In the genomic region with DNA sequence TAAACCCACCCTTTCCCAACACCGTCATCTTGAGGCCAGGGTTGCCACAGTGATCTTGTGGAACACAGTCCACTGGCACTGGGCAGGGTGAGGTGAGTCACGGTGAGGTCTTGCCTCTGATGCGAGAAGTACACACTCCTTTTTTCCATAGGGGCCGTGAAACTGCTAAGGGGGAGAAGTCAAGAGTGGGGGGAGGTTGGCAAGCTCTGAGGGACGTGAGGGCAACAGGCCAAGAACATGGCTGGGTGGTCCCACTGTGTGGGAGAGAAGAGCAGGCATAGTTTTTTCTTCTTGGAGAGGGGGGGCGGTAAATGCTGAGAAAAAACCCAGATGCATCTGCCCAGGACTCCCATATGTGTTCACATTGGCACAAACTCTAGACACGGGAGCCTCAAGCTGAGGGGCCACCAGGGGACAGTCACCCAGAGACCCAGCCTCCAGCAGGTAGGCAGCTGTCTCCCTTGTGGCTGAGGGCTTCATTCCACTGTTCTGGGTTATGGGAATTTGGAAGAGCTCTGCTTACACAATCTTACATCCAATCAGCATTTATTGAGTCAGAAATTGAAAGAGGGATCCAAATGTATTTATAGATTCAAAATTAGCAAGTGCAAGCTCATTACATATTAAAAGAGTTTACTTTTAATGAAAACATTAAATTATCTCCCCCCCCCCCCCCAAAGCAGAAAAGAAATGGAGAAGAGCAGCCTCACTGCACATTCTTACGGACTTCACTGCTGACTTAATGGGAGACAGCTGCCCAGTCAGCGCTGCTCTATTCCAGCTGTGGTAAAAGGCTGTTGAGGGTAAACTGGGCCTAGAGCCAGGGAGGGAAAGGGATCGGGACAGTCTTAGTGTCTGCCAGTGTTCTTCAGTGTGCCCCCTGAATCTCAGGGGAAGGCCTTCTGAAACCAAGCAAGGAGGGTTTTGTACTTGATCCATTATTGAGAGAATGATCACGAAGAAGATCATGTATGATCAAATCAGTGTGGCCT, we compare ENCODE assay signal across 14 mouse cellular contexts. TPM values are rescaled to one million over a fixed set of nuclear protein-coding genes. Genes with fewer than 3 reads are reported as not detected.
A peak's percentile ranks its signal among the peaks of the same experiment; 100 is the strongest.
DNase-seq lines count a peak whose midpoint lies in the region; ATAC-seq and TF ChIP-seq lines count a peak whose summit lies in the region.
"Had no signal": no experiment of that assay in that cellular context is flagged by ENCODE, and none has a peak within 500 bp of the region (broad histone marks: within the 10 kb centered on the region; RNA-seq: fewer than 3 reads in every experiment).

No protein-coding gene starts in this region.

- peak; percentile 28 for DNase-seq in left cerebral cortex, postnatal 4 days
- DNase-seq in left cerebral cortex, adult 2 months (ENCODE audit: extremely low spot score in 1 of 2, low spot score in 2 of 2), result no peak
- peak; percentile 67 for DNase-seq in 3T3-L1 (ENCODE audit: low read depth, low spot score)
- peak; percentile 8 for DNase-seq in brain, embryonic 14.5 days (ENCODE audit: low read depth)
- no peak for DNase-seq in spleen, adult 12 weeks (ENCODE audit: low spot score)
- DNase-seq in ovary, adult 18-20 months (ENCODE audit: low spot score), result no peak
- DNase-seq: adrenal gland, postnatal 14 days; kidney, postnatal 36 days; right cerebral cortex, postnatal 25 days had no signal

- 65% methylated on average over 11 of the region's 11 CpGs for WGBS in intestine, postnatal 0 days

- intact Hi-C loops in left cerebral cortex, postnatal 4 days (cut with DNase I), result no loop called here
- intact Hi-C loops in left cerebral cortex, adult 2 months (cut with DNase I), result no loop called here

- H3K4me3 ChIP-seq in left cerebral cortex, adult 2 months, result no peak overlapping the region
- no peak overlapping the region for H3K4me3 ChIP-seq in intestine, postnatal 0 days (ENCODE audit: low read depth, low read length)
- H3K4me3 ChIP-seq: megakaryocyte, embryonic 14.5 days had no signal

- H3K4me1 ChIP-seq in intestine, postnatal 0 days (replicated peaks; ENCODE audit: control insufficient read depth, insufficient read depth, low read length), result no peaks in the 10 kb centered on the region

- peak; percentile 38; the same call in 1 of the 2 replicates for ATAC-seq in intestine, postnatal 0 days

- H3K27me3 ChIP-seq in intestine, postnatal 0 days (replicated peaks; ENCODE audit: control insufficient read depth, insufficient read depth, low read length), result no peaks in the 10 kb centered on the region

- no peak overlapping the region for H3K9ac ChIP-seq in intestine, postnatal 0 days (ENCODE audit: low read depth, low read length)

- H3K4me2 ChIP-seq in intestine, postnatal 0 days (replicated peaks; ENCODE audit: low read depth), result no peak overlapping the region
- H3K4me2 ChIP-seq: heart, embryonic 11.5 days; liver, embryonic 11.5 days had no signal

- no peaks in the 10 kb centered on the region for H3K36me3 ChIP-seq in intestine, postnatal 0 days (ENCODE audit: control insufficient read depth, insufficient read depth)

- H3K27ac ChIP-seq in left cerebral cortex, adult 2 months, result no peak overlapping the region
- peak overlapping the region; percentile 41 for H3K27ac ChIP-seq in intestine, postnatal 0 days (ENCODE audit: low read depth, low read length)

- no peak for TF ChIP-seq POLR2A in brain, embryonic 14.5 days (IDR thresholded peaks at IDR 0.05; ENCODE audit: borderline replicate concordance, extremely low read depth, insufficient read depth, insufficient read length, poor library complexity, severe bottlenecking)

- no peaks in the 10 kb centered on the region for H3K9me3 ChIP-seq in intestine, postnatal 0 days (ENCODE audit: control insufficient read depth)

- TF ChIP-seq CTCF in left cerebral cortex, adult 2 months (IDR thresholded peaks at IDR 0.05), result no peak
- no peak for TF ChIP-seq CTCF in brain, embryonic 14.5 days (IDR thresholded peaks at IDR 0.05; ENCODE audit: borderline replicate concordance, extremely low read depth, insufficient read depth, insufficient read length)
- no peak for TF ChIP-seq CTCF in intestine, postnatal 0 days (IDR thresholded peaks at IDR 0.05; ENCODE audit: low read depth)

RNA-seq across cellular contexts. Expression of gene Col6a2, which starts 30.2 kb away (rescaled TPM):
- total RNA-seq in left cerebral cortex, postnatal 4 days (2021), result 10 to 100 TPM; 16.7 to 17.4 TPM
- 1 to 10 TPM; 9.1 to 9.5 TPM for total RNA-seq in left cerebral cortex, adult 2 months (2021)
- polyA plus RNA-seq in brain, embryonic 14.5 days (2012; rRNA removed), result 28.1 and 49.8 TPM in 2 replicates
- 99.2 and 101 TPM in 2 replicates for polyA plus RNA-seq in intestine, postnatal 0 days (2015; fragmentation: Nextera tagmentation; extraction: Ambion mirVana)
- total RNA-seq: hematopoietic stem cell, adult 5-6 weeks had no signal

Comparison
In these comparisons a context has a peak if more than half of its experiments do, and no peak if none do; other contexts are left out.
1. DNase-seq: peak in left cerebral cortex, postnatal 4 days (single experiment), 3T3-L1 (single experiment) and brain, embryonic 14.5 days (single experiment); none in left cerebral cortex, adult 2 months (0 of 2), spleen, adult 12 weeks (single experiment) and ovary, adult 18-20 months (single experiment).